Mouse (Mus musculus): Measurements from ENCODE around the gene Kcne4. TPM values are rescaled to one million over a fixed set of nuclear protein-coding genes. Genes with fewer than 3 reads are reported as not detected.

The Kcne4 gene
- polyA plus RNA-seq, 1 experiment = 0.29 TPM

- 88% methylated on average over 16 of the region's 16 CpGs for WGBS
- H3K4me1 ChIP-seq (ENCODE audit: control insufficient read depth, insufficient read depth, insufficient read length, low read length) = peaks cover 5% of the 10 kb centered on the region; the same call in 1 of the 2 replicates
- no peak for TF ChIP-seq POLR2A (IDR thresholded peaks at IDR 0.05; ENCODE audit: low read depth, low read length)
- TF ChIP-seq CTCF (IDR thresholded peaks at IDR 0.05; ENCODE audit: extremely low read depth, insufficient read length, insufficient replicate concordance, low read depth, low read length) = no peak
- H3K27me3 ChIP-seq (ENCODE audit: control insufficient read depth, insufficient read depth, low read length) = no peaks in the 10 kb centered on the region
- H3K4me3 ChIP-seq (ENCODE audit: low read depth, low read length) = peak overlapping the region; percentile 43
- H3K36me3 ChIP-seq (ENCODE audit: control insufficient read depth, insufficient read depth, low read length) = no peaks in the 10 kb centered on the region
- H3K27ac ChIP-seq (ENCODE audit: insufficient read depth, low read depth, low read length) = 0 out of 2 replicates have a peak overlapping the region, but pooled peaks have one; percentile 21
Measured at GRCm38 (mm10) chr1:78817756-78818155, 1.2 kb downstream of the Kcne4 start.

- H3K27me3 ChIP-seq (ENCODE audit: control insufficient read depth, insufficient read depth, low read length) = no peaks in the 10 kb centered on the region
- no peaks in the 10 kb centered on the region for H3K36me3 ChIP-seq (ENCODE audit: control insufficient read depth, insufficient read depth, low read length)
- no peak overlapping the region for H3K4me3 ChIP-seq (ENCODE audit: low read depth, low read length)
- WGBS = 24% methylated on average over 11 of the region's 11 CpGs
- peak overlapping the region; percentile 49 for H3K27ac ChIP-seq (ENCODE audit: insufficient read depth, low read depth, low read length)
- H3K4me1 ChIP-seq (ENCODE audit: control insufficient read depth, insufficient read depth, insufficient read length, low read length) = peaks cover 5% of the 10 kb centered on the region; the same call in 1 of the 2 replicates
- TF ChIP-seq CTCF (IDR thresholded peaks at IDR 0.05; ENCODE audit: extremely low read depth, insufficient read length, insufficient replicate concordance, low read depth, low read length) = no peak
- no peak for TF ChIP-seq POLR2A (IDR thresholded peaks at IDR 0.05; ENCODE audit: low read depth, low read length)
Measured at GRCm38 (mm10) chr1:78818630-78819526, 2.3 kb downstream of the Kcne4 start.

- peaks cover 5% of the 10 kb centered on the region; the same call in 1 of the 2 replicates for H3K4me1 ChIP-seq (ENCODE audit: control insufficient read depth, insufficient read depth, insufficient read length, low read length)
- H3K36me3 ChIP-seq (ENCODE audit: control insufficient read depth, insufficient read depth, low read length) = no peaks in the 10 kb centered on the region
- H3K27ac ChIP-seq (ENCODE audit: insufficient read depth, low read depth, low read length) = peak overlapping the region; percentile 49; the same call in 1 of the 2 replicates
- TF ChIP-seq POLR2A (IDR thresholded peaks at IDR 0.05; ENCODE audit: low read depth, low read length) (no peak), CTCF (IDR thresholded peaks at IDR 0.05; ENCODE audit: extremely low read depth, insufficient read length, insufficient replicate concordance, low read depth, low read length) (no peak)
- no peaks in the 10 kb centered on the region for H3K27me3 ChIP-seq (ENCODE audit: control insufficient read depth, insufficient read depth, low read length)
- no peak overlapping the region for H3K4me3 ChIP-seq (ENCODE audit: low read depth, low read length)
- WGBS = 23% methylated on average over 7 of the region's 7 CpGs
Measured at GRCm38 (mm10) chr1:78819592-78819991, 3.0 kb downstream of the Kcne4 start.

GRCm38 (mm10) chr1:78820176-78820575, 3.6 kb downstream of the Kcne4 start:
- 0 out of 2 replicates have a peak overlapping the region, but pooled peaks have one; percentile 14 for H3K4me3 ChIP-seq (ENCODE audit: low read depth, low read length)
- H3K36me3 ChIP-seq (ENCODE audit: control insufficient read depth, insufficient read depth, low read length) = no peaks in the 10 kb centered on the region
- peaks cover 5% of the 10 kb centered on the region; the same call in 1 of the 2 replicates for H3K4me1 ChIP-seq (ENCODE audit: control insufficient read depth, insufficient read depth, insufficient read length, low read length)
- no peak for TF ChIP-seq POLR2A (IDR thresholded peaks at IDR 0.05; ENCODE audit: low read depth, low read length)
- TF ChIP-seq CTCF (IDR thresholded peaks at IDR 0.05; ENCODE audit: extremely low read depth, insufficient read length, insufficient replicate concordance, low read depth, low read length) = no peak
- H3K27me3 ChIP-seq (ENCODE audit: control insufficient read depth, insufficient read depth, low read length) = no peaks in the 10 kb centered on the region
- 69% methylated on average over 8 of the region's 8 CpGs for WGBS
- 0 out of 2 replicates have a peak overlapping the region, but pooled peaks have one; percentile 14 for H3K27ac ChIP-seq (ENCODE audit: insufficient read depth, low read depth, low read length)

GRCm38 (mm10) chr1:78821111-78821510, 4.6 kb downstream of the Kcne4 start:
- TF ChIP-seq CTCF (IDR thresholded peaks at IDR 0.05; ENCODE audit: extremely low read depth, insufficient read length, insufficient replicate concordance, low read depth, low read length) (no peak), POLR2A (IDR thresholded peaks at IDR 0.05; ENCODE audit: low read depth, low read length) (no peak)
- 82% methylated on average over 9 of the region's 9 CpGs for whole genome bisulfite sequencing
- H3K27ac ChIP-seq (ENCODE audit: insufficient read depth, low read depth, low read length) = no peak overlapping the region

GRCm38 (mm10) chr1:78821733-78822430, 5.3 kb downstream of the Kcne4 start:
- peaks cover 5% of the 10 kb centered on the region; the same call in 1 of the 2 replicates for H3K4me1 ChIP-seq (ENCODE audit: control insufficient read depth, insufficient read depth, insufficient read length, low read length)
- no peaks in the 10 kb centered on the region for H3K36me3 ChIP-seq (ENCODE audit: control insufficient read depth, insufficient read depth, low read length)
- TF ChIP-seq CTCF (IDR thresholded peaks at IDR 0.05; ENCODE audit: extremely low read depth, insufficient read length, insufficient replicate concordance, low read depth, low read length) (no peak), POLR2A (IDR thresholded peaks at IDR 0.05; ENCODE audit: low read depth, low read length) (no peak)
- H3K27ac ChIP-seq (ENCODE audit: insufficient read depth, low read depth, low read length) = no peak overlapping the region
- no peaks in the 10 kb centered on the region for H3K27me3 ChIP-seq (ENCODE audit: control insufficient read depth, insufficient read depth, low read length)
- WGBS = 91% methylated on average over 15 of the region's 15 CpGs
- no peak overlapping the region for H3K4me3 ChIP-seq (ENCODE audit: low read depth, low read length)

More at GRCm38 (mm10) chr1:78821111-78821510, 4.6 kb downstream of the Kcne4 start:
- Histone ChIP-seq H3K4me3 (ENCODE audit: low read depth, low read length) (no peak overlapping the region), H3K27me3 (ENCODE audit: control insufficient read depth, insufficient read depth, low read length) (no peaks in the 10 kb centered on the region), H3K4me1 (ENCODE audit: control insufficient read depth, insufficient read depth, insufficient read length, low read length) (peaks cover 5% of the 10 kb centered on the region; the same call in 1 of the 2 replicates), H3K36me3 (ENCODE audit: control insufficient read depth, insufficient read depth, low read length) (no peaks in the 10 kb centered on the region)
